Mouse (Mus musculus) liver, adult 2 months (tissue): ENCODE data around the gene Got2.

Experiments
- CTCF ChIP-seq: fragments of 200-500 bp; IDR thresholded peaks from 2 replicates; pipeline ENCODE4 v1.5.1; 2011; ENCODE audit warnings: low read depth, low read length, control low read depth
- POLR2A ChIP-seq: fragments of 200-500 bp; IDR thresholded peaks from 2 replicates; pipeline ENCODE4 v1.6.1; 2011; ENCODE audit warnings: low read length, control low read depth; ENCODE audit not compliant: insufficient read depth; ENCODE audit errors: extremely low read depth

DNA sequence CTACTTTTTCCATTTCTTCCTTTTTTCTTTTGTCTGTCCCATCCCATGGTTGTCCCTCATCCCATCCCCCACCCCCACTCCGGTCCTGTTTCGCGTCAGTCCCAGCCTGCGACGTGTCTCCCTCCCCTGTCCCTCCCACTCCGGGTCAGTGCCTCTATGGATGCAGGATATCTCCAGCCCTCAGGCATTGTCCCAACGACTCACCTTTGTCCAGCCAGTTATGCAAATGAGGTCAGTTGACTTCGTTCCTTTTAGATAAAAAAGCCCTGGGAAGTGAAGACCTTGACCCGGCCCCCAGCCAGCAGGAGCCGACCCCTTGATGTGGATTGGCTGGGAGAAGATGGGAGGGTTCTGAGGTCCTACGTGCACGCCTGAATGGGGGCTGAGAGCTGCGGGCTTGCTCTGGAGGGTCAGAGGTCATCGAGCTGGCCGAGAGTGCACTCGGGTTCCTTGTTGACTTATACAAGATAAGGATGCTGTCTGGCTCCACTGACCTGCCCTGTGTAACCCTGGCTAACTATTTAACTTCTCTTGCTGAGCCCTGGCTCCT is 54.8 kb downstream of the Got2 start:
- no peak for TF ChIP-seq CTCF
- TF ChIP-seq POLR2A, result no peak
